Mouse (Mus musculus) kidney, adult 2 months (tissue): ENCODE measurements around the gene Cpeb3.
"Not testable (repeated sequence)": the region's sequence is repeated elsewhere in the genome, so short reads cannot be mapped to it uniquely, and the experiment has no call there.

Experiments used
- CTCF ChIP-seq: fragments of 200-500 bp; conservative IDR thresholded peaks from 2 replicates; pipeline ENCODE4 v1.5.1; 2011; ENCODE audit warnings: low read depth, mild to moderate bottlenecking, control low read depth, low read length, moderate library complexity, mixed read lengths; ENCODE audit not compliant: insufficient read depth, insufficient read length
- POLR2A ChIP-seq: fragments of 200-500 bp; IDR thresholded peaks from one replicate; pipeline ENCODE4 v1.6.1; 2011; ENCODE audit warnings: low read depth, low read length, control low read depth

DNA sequence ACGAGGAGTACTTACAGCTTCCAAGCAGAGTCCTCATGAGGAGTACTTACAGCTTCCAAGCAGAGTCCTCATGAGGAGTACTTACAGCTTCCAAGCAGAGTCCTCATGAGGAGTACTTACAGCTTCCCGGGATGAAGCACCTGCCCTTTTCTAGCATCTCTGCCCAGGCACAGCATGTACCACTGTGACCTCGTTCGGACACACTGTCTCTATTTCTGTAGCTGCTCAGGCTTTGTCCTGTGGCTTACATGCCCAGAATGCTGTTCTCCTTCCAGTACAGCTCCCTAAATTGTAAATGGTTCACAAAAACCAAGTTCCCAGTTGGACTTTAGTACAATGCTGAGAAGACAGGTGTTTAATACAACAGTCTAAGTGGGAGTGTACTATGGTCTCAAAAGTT is 131.1 kb downstream of the Cpeb3 start:
- not testable (repeated sequence) for TF ChIP-seq CTCF, POLR2A
